Mouse (Mus musculus): ENCODE data around the gene Nosip. TPM values are rescaled to one million over a fixed set of nuclear protein-coding genes. Genes with fewer than 3 reads are reported as not detected.

The Nosip gene
- polyA plus RNA-seq, 1 experiment from 2014 or later = 65.9 TPM

- Histone ChIP-seq H3K9ac (replicated peaks; ENCODE audit: low read length) (no peak overlapping the region), H3K4me1 (ENCODE audit: control insufficient read depth, insufficient read depth, low read length) (0 out of 2 replicates have a peak, but pooled peaks cover 3% of the 10 kb centered on the region), H3K36me3 (ENCODE audit: control insufficient read depth, insufficient read depth, low read length) (peaks cover 7% of the 10 kb centered on the region), H3K4me2 (ENCODE audit: low read length) (no peak overlapping the region), H3K9me3 (ENCODE audit: control insufficient read depth, low read length) (no peaks in the 10 kb centered on the region), H3K27me3 (ENCODE audit: control insufficient read depth, insufficient read depth, low read length) (no peaks in the 10 kb centered on the region), H3K27ac (replicated peaks; ENCODE audit: low read depth, low read length) (no peak overlapping the region), H3K4me3 (replicated peaks; ENCODE audit: low read depth, low read length) (no peak overlapping the region)
- 94% methylated on average over 17 of the region's 17 CpGs for WGBS
- DNase-seq = no peak
- no peak for ATAC-seq (ENCODE audit: low FRiP score, low TSS enrichment)
These were observed 26.4 kb downstream of the Nosip start for GRCm38 (mm10) chr7:45088597-45088996.

- Histone ChIP-seq H3K9ac (replicated peaks; ENCODE audit: low read length) (no peak overlapping the region; the same call in 1 of the 2 replicates), H3K27ac (replicated peaks; ENCODE audit: low read depth, low read length) (no peak overlapping the region), H3K4me2 (ENCODE audit: low read length) (no peak overlapping the region), H3K27me3 (ENCODE audit: control insufficient read depth, insufficient read depth, low read length) (no peaks in the 10 kb centered on the region), H3K36me3 (ENCODE audit: control insufficient read depth, insufficient read depth, low read length) (peaks cover 7% of the 10 kb centered on the region), H3K4me3 (replicated peaks; ENCODE audit: low read depth, low read length) (no peak overlapping the region), H3K4me1 (ENCODE audit: control insufficient read depth, insufficient read depth, low read length) (0 out of 2 replicates have a peak, but pooled peaks cover 3% of the 10 kb centered on the region), H3K9me3 (ENCODE audit: control insufficient read depth, low read length) (no peaks in the 10 kb centered on the region)
- DNase-seq (no peak), ATAC-seq (ENCODE audit: low FRiP score, low TSS enrichment) (no peak)
- 83% methylated on average over 13 of the region's 13 CpGs for WGBS
These were observed 28.2 kb downstream of the Nosip start for GRCm38 (mm10) chr7:45090251-45090977.

- H3K9me3 ChIP-seq (ENCODE audit: control insufficient read depth, low read length) = no peaks in the 10 kb centered on the region
- peak; percentile 19 for DNase-seq
- H3K27ac ChIP-seq (replicated peaks; ENCODE audit: low read depth, low read length) = no peak overlapping the region
- peak overlapping the region; percentile 64 for H3K4me2 ChIP-seq (ENCODE audit: low read length)
- no peaks in the 10 kb centered on the region for H3K27me3 ChIP-seq (ENCODE audit: control insufficient read depth, insufficient read depth, low read length)
- H3K4me3 ChIP-seq (replicated peaks; ENCODE audit: low read depth, low read length) = peak overlapping the region; percentile 39
- H3K4me1 ChIP-seq (ENCODE audit: control insufficient read depth, insufficient read depth, low read length) = 0 out of 2 replicates have a peak, but pooled peaks cover 3% of the 10 kb centered on the region
- 17% methylated on average over 35 of the region's 35 CpGs for WGBS
- H3K9ac ChIP-seq (replicated peaks; ENCODE audit: low read length) = peak overlapping the region; percentile 45
- ATAC-seq (ENCODE audit: low FRiP score, low TSS enrichment) = 0 out of 2 replicates have a peak, but pooled peaks have one; percentile 14
- peaks cover 4% of the 10 kb centered on the region for H3K36me3 ChIP-seq (ENCODE audit: control insufficient read depth, insufficient read depth, low read length)
These were observed 29.1 kb downstream of the Nosip start for GRCm38 (mm10) chr7:45091001-45091990.

GRCm38 (mm10) chr7:45092048-45092447, 29.8 kb downstream of the Nosip start, which contains the start of gene Rcn3:
Gene Rcn3, minus strand, starts transcription at chr7:45092221.
- H3K27ac ChIP-seq (replicated peaks; ENCODE audit: low read depth, low read length) = no peak within 1 kb of the TSS
- peak; percentile 93 for ATAC-seq (ENCODE audit: low FRiP score, low TSS enrichment)
- under 1% methylated on average over 16 of the region's 16 CpGs for WGBS

DNA sequence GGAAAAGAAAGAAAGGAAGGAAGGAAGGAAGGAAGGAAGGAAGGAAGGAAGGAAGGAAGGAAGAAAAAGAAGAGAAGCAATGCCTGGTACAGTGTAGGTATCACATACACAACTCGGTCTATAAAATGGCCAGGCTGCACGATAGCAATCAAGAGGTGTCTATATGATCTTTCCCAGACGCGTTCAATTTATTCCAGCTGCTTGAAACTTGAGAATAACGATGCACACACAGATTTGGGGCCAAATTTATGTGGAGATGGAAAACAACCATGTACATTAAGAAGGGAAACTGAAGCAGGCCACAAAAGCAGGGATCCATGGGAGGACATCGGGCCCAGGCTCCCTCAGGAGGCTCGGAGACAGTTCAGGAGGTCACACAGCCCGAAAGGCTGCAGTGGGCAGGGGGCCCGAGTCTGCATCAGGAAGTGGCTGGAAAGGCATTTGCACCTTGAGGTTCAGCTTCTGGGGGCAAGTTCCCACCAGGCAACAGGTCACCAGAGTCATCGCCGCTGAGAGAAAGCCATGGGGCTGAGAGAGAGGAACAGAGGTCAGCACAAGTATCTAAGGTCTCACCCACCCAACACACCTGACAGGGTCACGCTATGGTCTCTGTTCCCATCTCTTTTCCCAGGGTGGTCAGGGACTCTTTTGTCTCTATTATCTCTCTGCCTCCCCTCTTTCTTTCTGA, 30.7 kb downstream of the Nosip start:
- Histone ChIP-seq H3K4me3 (replicated peaks; ENCODE audit: low read depth, low read length) (no peak overlapping the region), H3K9me3 (ENCODE audit: control insufficient read depth, low read length) (no peaks in the 10 kb centered on the region), H3K4me2 (ENCODE audit: low read length) (no peak overlapping the region), H3K4me1 (ENCODE audit: control insufficient read depth, insufficient read depth, low read length) (0 out of 2 replicates have a peak, but pooled peaks cover 3% of the 10 kb centered on the region), H3K36me3 (ENCODE audit: control insufficient read depth, insufficient read depth, low read length) (no peaks in the 10 kb centered on the region), H3K27me3 (ENCODE audit: control insufficient read depth, insufficient read depth, low read length) (no peaks in the 10 kb centered on the region), H3K9ac (replicated peaks; ENCODE audit: low read length) (no peak overlapping the region), H3K27ac (replicated peaks; ENCODE audit: low read depth, low read length) (no peak overlapping the region)
- 70% methylated on average over 12 of the region's 12 CpGs for WGBS
- ATAC-seq (ENCODE audit: low FRiP score, low TSS enrichment) (no peak), DNase-seq (no peak)

More at GRCm38 (mm10) chr7:45092048-45092447, 29.8 kb downstream of the Nosip start, which contains the start of gene Rcn3:
- Histone ChIP-seq H3K4me2 (ENCODE audit: low read length) (peak within 1 kb of the TSS; percentile 64), H3K9ac (replicated peaks; ENCODE audit: low read length) (peak within 1 kb of the TSS; percentile 45), H3K9me3 (ENCODE audit: control insufficient read depth, low read length) (no peaks in the 10 kb centered on the region), H3K27me3 (ENCODE audit: control insufficient read depth, insufficient read depth, low read length) (no peaks in the 10 kb centered on the region), H3K4me1 (ENCODE audit: control insufficient read depth, insufficient read depth, low read length) (0 out of 2 replicates have a peak, but pooled peaks cover 3% of the 10 kb centered on the region), H3K4me3 (replicated peaks; ENCODE audit: low read depth, low read length) (peak within 1 kb of the TSS; percentile 39), H3K36me3 (ENCODE audit: control insufficient read depth, insufficient read depth, low read length) (no peaks in the 10 kb centered on the region)
- peak; percentile 92 for DNase-seq

GRCm38 (mm10) chr7:45093516-45093905, 31.3 kb downstream of the Nosip start:
- Histone ChIP-seq H3K27me3 (ENCODE audit: control insufficient read depth, insufficient read depth, low read length) (no peaks in the 10 kb centered on the region), H3K27ac (replicated peaks; ENCODE audit: low read depth, low read length) (no peak overlapping the region)

GRCm38 (mm10) chr7:45094121-45094520, 31.9 kb downstream of the Nosip start:
- no peak overlapping the region for H3K4me3 ChIP-seq (replicated peaks; ENCODE audit: low read depth, low read length)
- H3K27ac ChIP-seq (replicated peaks; ENCODE audit: low read depth, low read length) = no peak overlapping the region
- ATAC-seq (ENCODE audit: low FRiP score, low TSS enrichment) = no peak
- no peaks in the 10 kb centered on the region for H3K9me3 ChIP-seq (ENCODE audit: control insufficient read depth, low read length)
- no peak for DNase-seq
- H3K4me2 ChIP-seq (ENCODE audit: low read length) = no peak overlapping the region
- H3K36me3 ChIP-seq (ENCODE audit: control insufficient read depth, insufficient read depth, low read length) = no peaks in the 10 kb centered on the region
- H3K9ac ChIP-seq (replicated peaks; ENCODE audit: low read length) = no peak overlapping the region
- H3K27me3 ChIP-seq (ENCODE audit: control insufficient read depth, insufficient read depth, low read length) = no peaks in the 10 kb centered on the region
- H3K4me1 ChIP-seq (ENCODE audit: control insufficient read depth, insufficient read depth, low read length) = 0 out of 2 replicates have a peak, but pooled peaks cover 3% of the 10 kb centered on the region
- WGBS = 81% methylated on average over 7 of the region's 7 CpGs

More at GRCm38 (mm10) chr7:45093516-45093905, 31.3 kb downstream of the Nosip start:
- Histone ChIP-seq H3K4me2 (ENCODE audit: low read length) (no peak overlapping the region), H3K36me3 (ENCODE audit: control insufficient read depth, insufficient read depth, low read length) (no peaks in the 10 kb centered on the region), H3K9me3 (ENCODE audit: control insufficient read depth, low read length) (no peaks in the 10 kb centered on the region), H3K4me3 (replicated peaks; ENCODE audit: low read depth, low read length) (no peak overlapping the region), H3K9ac (replicated peaks; ENCODE audit: low read length) (no peak overlapping the region), H3K4me1 (ENCODE audit: control insufficient read depth, insufficient read depth, low read length) (0 out of 2 replicates have a peak, but pooled peaks cover 3% of the 10 kb centered on the region)
- no peak for ATAC-seq (ENCODE audit: low FRiP score, low TSS enrichment)
- 35% methylated on average over 18 of the region's 18 CpGs for WGBS
- no peak for DNase-seq

DNA sequence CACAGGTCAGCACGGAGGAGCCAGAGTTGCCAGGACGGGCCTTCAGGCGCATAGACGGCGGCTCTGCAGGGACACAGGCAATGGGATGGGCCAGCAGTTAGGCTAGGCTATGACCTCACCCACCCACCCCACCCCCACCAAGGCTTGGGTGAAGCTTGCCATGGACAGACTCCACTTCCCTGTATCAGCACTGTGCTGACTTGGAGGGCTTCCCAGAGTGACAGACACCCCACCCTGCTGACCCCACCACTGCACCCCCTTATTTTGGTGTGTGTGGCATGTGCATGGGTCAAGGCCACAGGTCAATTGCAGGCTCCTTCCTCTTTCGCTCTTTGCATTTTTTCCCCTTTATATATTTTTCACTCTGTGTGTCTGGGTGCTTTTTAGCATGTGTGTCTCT, 33.1 kb downstream of the Nosip start:
- Histone ChIP-seq H3K9me3 (ENCODE audit: control insufficient read depth, low read length) (no peaks in the 10 kb centered on the region), H3K27me3 (ENCODE audit: control insufficient read depth, insufficient read depth, low read length) (no peaks in the 10 kb centered on the region), H3K4me1 (ENCODE audit: control insufficient read depth, insufficient read depth, low read length) (0 out of 2 replicates have a peak, but pooled peaks cover 3% of the 10 kb centered on the region), H3K9ac (replicated peaks; ENCODE audit: low read length) (no peak overlapping the region), H3K4me3 (replicated peaks; ENCODE audit: low read depth, low read length) (no peak overlapping the region), H3K4me2 (ENCODE audit: low read length) (no peak overlapping the region), H3K27ac (replicated peaks; ENCODE audit: low read depth, low read length) (no peak overlapping the region), H3K36me3 (ENCODE audit: control insufficient read depth, insufficient read depth, low read length) (no peaks in the 10 kb centered on the region)
- WGBS = 84% methylated on average over 6 of the region's 6 CpGs
- DNase-seq (no peak), ATAC-seq (ENCODE audit: low FRiP score, low TSS enrichment) (no peak)
